Comparison of ENCODE assay signal across 14 mouse cellular contexts in the genomic region with DNA sequence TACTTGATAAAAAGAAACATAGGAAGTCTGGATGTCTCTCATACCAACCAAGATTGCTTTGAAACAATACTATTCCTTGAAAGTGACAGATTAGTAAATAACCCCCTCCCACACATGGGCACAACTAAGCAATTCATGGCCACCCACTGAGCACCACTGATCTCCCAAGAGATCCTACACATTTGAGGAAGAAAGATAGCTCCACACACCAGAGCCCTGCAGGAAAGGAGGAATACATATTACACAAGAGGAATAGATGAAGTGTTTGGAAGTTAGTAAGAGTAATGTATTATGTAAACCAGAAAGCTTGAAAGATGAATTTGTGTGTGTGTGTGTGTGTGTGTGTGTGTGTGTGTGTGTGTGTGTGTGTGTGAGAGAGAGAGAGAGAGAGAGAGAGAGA. TPM values are rescaled to one million over a fixed set of nuclear protein-coding genes. Genes with fewer than 3 reads are reported as not detected.
A peak's percentile ranks its signal among the peaks of the same experiment; 100 is the strongest.
ATAC-seq lines count a peak whose summit lies in the region.
"Had no signal": no experiment of that assay in that cellular context is flagged by ENCODE, and none has a peak within 500 bp of the region (broad histone marks: within the 10 kb centered on the region; RNA-seq: fewer than 3 reads in every experiment).

No protein-coding gene starts in this region.

- ATAC-seq in granulocyte monocyte progenitor cell, adult 5-6 weeks (replicated peaks; ENCODE audit: poor library complexity, severe bottlenecking), result peak; percentile 79
- ATAC-seq in megakaryocyte, adult 5-6 weeks (ENCODE audit: poor library complexity, severe bottlenecking), result peak; percentile 43; the same call in 1 of the 2 replicates
- ATAC-seq in megakaryocyte progenitor cell, adult 5-6 weeks (replicated peaks; ENCODE audit: poor library complexity), result peak; percentile 61; the same call in 1 of the 2 replicates

RNA-seq across cellular contexts. Expression of a gene that starts 31.2 kb away (rescaled TPM):
- 3.9 and 18.8 TPM in 2 replicates for total RNA-seq in granulocyte monocyte progenitor cell, adult 5-6 weeks (2014; fragmentation: Nextera tagmentation)
- total RNA-seq in granulocyte monocyte progenitor cell, adult 5-6 weeks (2017), result 1.5 and 4.7 TPM in 2 replicates
- 12.7 and 21.4 TPM in 2 replicates for total RNA-seq in megakaryocyte, adult 5-6 weeks (2015)
- 2.0 TPM in 1 of 2 replicates, not detected in the other for total RNA-seq in megakaryocyte, adult 5-6 weeks (2017)
- 14.1 and 19.8 TPM in 2 replicates for total RNA-seq in megakaryocyte progenitor cell, adult 5-6 weeks (2015)
- total RNA-seq in megakaryocyte progenitor cell, adult 5-6 weeks (2017), result 1.2 and 5.4 TPM in 2 replicates
- total RNA-seq: adrenal gland, adult 18-20 months; adrenal gland, adult 2 months; adrenal gland, adult 8-10 months; adrenal gland, postnatal 10 days; adrenal gland, postnatal 14 days; adrenal gland, postnatal 25 days; adrenal gland, postnatal 36 days; CH12.LX; ES-E14; G1E; MEL had no signal

RNA-seq across cellular contexts. Expression of a gene that starts 45.5 kb away (rescaled TPM):
- 24.9 and 52.5 TPM in 2 replicates for total RNA-seq in granulocyte monocyte progenitor cell, adult 5-6 weeks (2014; fragmentation: Nextera tagmentation)
- total RNA-seq in granulocyte monocyte progenitor cell, adult 5-6 weeks (2017), result 11.4 and 18.1 TPM in 2 replicates
- total RNA-seq in megakaryocyte, adult 5-6 weeks (2015), result 94.4 and 106 TPM in 2 replicates
- 28.8 and 36.2 TPM in 2 replicates for total RNA-seq in megakaryocyte, adult 5-6 weeks (2017)
- 70.6 and 88.3 TPM in 2 replicates for total RNA-seq in megakaryocyte progenitor cell, adult 5-6 weeks (2015)
- 15.6 and 18.7 TPM in 2 replicates for total RNA-seq in megakaryocyte progenitor cell, adult 5-6 weeks (2017)
- total RNA-seq: adrenal gland, adult 18-20 months; adrenal gland, adult 2 months; adrenal gland, adult 8-10 months; adrenal gland, postnatal 14 days; adrenal gland, postnatal 25 days; adrenal gland, postnatal 36 days; CH12.LX; ES-E14; G1E; MEL had no signal
